Mouse (Mus musculus): ENCODE results near the gene Clmp.
"Not testable (repeated sequence)": the region's sequence is repeated elsewhere in the genome, so short reads cannot be mapped to it uniquely, and the experiment has no call there.

The Clmp gene

DNA sequence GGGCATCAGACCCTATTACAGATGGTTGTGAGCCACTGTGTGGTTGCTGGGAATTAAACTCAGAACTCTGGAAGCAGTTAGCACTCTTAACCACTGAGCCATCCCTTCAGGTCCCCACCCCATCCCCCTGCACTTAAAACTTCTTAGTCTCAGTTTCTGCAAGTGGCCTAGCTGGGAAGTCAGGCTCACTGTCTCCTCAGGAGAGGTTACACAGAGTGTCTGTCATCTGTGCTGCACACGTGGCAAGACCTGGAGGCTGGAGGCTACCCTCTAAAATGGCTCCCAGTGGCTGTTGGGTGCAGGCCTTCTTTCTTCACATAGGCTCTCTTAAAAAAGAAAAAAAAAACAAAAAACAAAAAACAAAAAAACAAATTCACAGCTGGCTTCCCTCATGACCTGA is 90.3 kb downstream of the Clmp start:
- no peak for DNase-seq (ENCODE audit: low read depth, low spot score)

- DNase-seq (ENCODE audit: low read depth, low spot score) = no peak
These were observed 90.9 kb downstream of the Clmp start for GRCm38 (mm10) chr9:40776459-40777248.

- no peak for DNase-seq (ENCODE audit: low read depth, low spot score)
These were observed 94.3 kb downstream of the Clmp start for GRCm38 (mm10) chr9:40780111-40780510.

DNA sequence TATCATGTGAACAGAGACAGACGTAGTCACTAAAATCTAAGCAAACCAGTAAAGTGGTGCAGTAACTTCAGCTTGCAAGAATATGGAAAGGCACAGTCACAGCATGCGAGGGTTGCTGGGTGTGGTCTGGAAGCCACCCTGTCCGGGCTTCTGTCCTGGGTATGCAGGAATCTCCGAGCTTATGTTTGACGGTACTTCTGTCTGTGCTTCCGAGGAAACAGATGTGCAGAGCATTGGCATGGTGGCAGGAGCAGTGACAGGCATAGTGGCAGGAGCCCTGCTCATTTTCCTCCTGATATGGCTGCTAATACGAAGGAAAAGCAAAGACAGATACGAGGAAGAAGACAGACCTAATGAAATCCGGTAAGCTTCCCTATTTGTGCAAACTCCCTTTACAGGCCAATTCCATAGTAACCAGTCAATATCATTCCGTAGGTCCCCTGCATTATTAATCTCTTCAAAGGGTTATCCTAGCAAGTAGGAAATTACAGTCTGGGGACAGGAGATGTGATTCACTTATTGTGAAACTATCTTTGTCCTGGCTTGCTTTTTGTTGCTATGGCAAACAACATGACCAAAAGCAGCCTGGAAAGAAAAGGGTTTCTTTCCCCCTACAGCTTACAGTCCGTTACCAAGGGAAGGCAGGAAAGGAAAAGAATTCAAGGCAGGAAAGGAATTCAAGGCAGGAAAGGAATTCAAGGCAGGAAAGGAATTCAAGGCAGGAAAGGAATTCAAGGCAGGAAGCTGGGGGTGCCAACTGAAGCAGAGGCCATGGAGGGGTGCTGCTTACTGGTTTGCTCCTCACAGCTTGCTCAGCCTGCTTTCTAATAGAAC is 95.3 kb downstream of the Clmp start:
- no peak for DNase-seq (ENCODE audit: low read depth, low spot score)

- no peak for DNase-seq (ENCODE audit: low read depth, low spot score)
These were observed 96.2 kb downstream of the Clmp start for GRCm38 (mm10) chr9:40781726-40782581.

DNA sequence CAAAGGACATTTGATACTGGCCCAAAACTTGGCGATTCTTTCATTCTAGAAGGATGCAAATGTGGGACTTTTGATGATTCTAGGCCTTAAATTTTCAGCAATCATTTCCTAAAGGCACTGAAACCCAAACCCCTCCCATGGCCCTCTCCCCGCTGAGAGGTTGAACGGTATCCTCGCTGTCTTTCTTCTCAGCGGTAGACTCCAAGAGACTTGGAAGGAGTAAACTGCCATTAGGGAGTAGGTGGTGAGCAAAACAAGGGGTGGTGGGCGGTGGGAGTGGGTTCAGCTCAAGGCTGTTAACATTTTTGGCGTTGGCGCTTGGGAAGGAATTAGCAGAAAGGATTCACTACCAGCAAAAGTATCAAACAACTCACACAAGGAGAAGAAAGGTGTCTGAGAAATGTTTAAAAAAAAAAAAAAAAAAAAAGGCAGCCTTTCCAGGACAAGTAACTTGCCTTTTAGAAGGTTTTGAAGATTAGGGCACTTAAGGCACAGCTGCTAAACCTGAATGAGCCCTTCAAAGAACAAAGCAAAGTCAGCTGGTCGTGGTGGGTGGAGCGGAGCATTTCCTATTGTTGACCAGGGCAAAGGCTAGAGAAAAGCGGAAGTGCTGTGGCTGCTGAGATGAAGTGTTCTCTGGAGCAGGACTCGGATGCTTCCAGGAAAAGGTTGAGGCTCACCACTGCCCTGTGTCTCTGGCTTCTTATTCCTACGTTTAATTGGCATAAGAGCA is 98.0 kb downstream of the Clmp start:
- DNase-seq (ENCODE audit: low read depth, low spot score) = no peak

- DNase-seq (ENCODE audit: low read depth, low spot score) = no peak
These were observed 98.7 kb downstream of the Clmp start for GRCm38 (mm10) chr9:40784374-40784967.

- no peak for DNase-seq (ENCODE audit: low read depth, low spot score)
These were observed 99.7 kb downstream of the Clmp start for GRCm38 (mm10) chr9:40785452-40785851.

- not testable (repeated sequence) for DNase-seq (ENCODE audit: low read depth, low spot score)
These were observed 101.1 kb downstream of the Clmp start for GRCm38 (mm10) chr9:40786820-40787219.

DNA sequence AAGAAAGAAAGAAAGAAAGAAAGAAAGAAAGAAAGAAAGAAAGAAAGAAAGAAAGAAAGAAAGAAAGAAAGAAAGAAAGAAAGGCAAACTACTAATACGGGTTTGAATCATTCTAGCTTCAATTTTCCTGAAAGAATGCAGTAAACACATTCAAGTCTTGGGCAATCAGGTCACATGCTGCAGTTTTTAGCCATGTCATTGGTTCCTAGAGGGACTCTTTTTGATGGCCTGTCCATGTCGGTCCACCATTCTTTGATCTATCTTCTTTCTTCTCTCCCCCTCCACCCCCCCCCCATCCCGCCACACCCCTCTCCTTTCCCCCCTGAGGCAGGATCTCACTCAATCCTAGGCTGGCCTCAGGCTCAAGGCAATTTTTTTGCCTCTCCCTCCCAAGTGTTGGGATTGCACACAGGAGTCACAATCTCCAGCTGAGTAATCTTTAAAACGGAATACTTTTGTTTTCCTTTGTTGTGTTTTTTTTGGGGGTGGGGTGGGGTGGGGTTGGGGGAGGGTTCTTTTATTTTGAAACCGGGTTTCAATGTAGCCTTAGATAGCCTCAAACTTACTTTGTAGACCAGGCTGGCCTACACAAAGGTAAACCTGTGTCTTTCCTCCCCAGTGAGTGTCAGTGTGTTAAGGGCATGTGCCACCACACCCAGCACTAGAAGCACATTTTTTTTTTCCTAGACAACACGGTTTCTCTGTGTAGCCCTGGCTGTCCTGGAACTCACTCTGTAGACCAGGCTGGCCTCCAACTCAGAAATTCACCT is 106.3 kb downstream of the Clmp start:
- DNase-seq (ENCODE audit: low read depth, low spot score) = no peak

- no peak for DNase-seq (ENCODE audit: low read depth, low spot score)
These were observed 107.8 kb downstream of the Clmp start for GRCm38 (mm10) chr9:40793581-40793980.

DNA sequence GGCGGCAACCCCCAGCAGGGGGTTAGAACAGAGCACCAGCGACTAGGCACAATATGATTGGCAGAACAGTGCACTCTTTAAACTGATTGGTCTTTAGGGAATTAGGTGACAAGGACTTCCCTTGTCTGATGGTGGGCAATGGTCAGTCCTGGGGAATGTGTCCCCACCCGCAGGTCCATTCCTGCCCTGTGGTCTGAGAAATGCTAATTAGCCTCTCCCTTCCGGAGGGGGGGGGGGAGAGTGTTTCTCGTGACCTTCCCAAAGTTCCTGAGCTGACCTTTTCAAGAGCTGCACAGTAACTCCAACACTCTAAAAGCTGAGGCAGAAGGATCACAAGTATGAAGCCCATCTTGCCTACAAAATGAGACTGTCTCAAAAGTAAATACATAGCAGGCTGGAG is 108.5 kb downstream of the Clmp start:
- DNase-seq (ENCODE audit: low read depth, low spot score) = no peak

DNA sequence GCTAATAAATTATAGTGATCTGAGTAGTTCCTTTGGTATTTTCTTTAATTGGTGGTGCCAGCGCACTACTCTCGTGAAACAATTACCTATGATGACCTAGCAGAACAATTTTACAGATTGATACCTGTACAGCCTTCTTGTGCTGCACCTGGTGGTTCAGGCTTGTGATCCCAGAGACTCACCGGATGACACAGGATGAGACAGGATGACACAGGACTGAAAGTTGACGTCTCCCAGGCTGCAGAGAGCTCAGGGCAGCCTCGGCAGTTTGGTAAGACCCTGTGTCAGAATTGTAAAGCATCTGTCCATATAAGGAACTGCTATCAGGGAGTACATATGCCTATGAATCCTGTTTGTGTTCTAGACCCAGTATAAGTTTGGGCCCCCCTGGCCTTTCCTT is 109.2 kb downstream of the Clmp start:
- no peak for DNase-seq (ENCODE audit: low read depth, low spot score)

- DNase-seq (ENCODE audit: low read depth, low spot score) = no peak
These were observed 109.8 kb downstream of the Clmp start for GRCm38 (mm10) chr9:40795562-40795961.

- no peak for DNase-seq (ENCODE audit: low read depth, low spot score)
These were observed 110.3 kb downstream of the Clmp start for GRCm38 (mm10) chr9:40796054-40796453.

GRCm38 (mm10) chr9:40798247-40798960 is 112.6 kb downstream of the Clmp start:
- no peak for DNase-seq (ENCODE audit: low read depth, low spot score)

DNA sequence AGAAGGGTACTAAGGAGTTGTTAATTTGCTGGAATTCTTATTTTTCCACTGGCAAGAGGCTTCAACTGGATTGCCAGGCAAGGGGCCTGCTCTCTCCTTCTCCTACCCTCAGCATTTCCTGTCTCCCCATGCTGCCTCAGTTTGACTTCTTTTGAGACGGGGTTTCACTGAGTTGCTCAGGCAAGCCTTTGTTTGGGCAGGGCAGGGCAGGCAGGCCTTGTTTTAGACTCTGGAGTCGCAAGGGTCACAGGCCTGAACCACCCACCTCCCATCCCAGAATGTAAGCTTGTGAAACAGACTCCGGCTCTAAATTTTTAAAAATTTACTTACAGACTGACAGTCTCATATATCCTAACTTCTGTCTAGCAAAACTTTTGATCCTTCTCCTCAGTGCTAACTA is 113.3 kb downstream of the Clmp start:
- DNase-seq (ENCODE audit: low read depth, low spot score) = no peak

- DNase-seq (ENCODE audit: low read depth, low spot score) = peak; percentile 64
These were observed 114.2 kb downstream of the Clmp start for GRCm38 (mm10) chr9:40799837-40800501.

Data from forelimb bud, embryonic 11.5 days (tissue).